Mouse (Mus musculus) forebrain, postnatal 0 days (tissue): Measurements from ENCODE around the gene Commd7. TPM values are rescaled to one million over a fixed set of nuclear protein-coding genes. Genes with fewer than 3 reads are reported as not detected.
"Not testable (repeated sequence)": the region's sequence is repeated elsewhere in the genome, so short reads cannot be mapped to it uniquely, and the experiment has no call there.

Source experiments
- ATAC-seq: fragments of 200-750 bp; cut with Nextera tagmentation; 2 replicates; pipeline ENCODE4 v1.8.0; 2017; ENCODE audit warnings: mild to moderate bottlenecking, moderate library complexity
- DNase-seq: peaks from one replicate; pipeline ENCODE4 v3.0.0-alpha.2; 2015
- H3K27ac ChIP-seq: fragments of 300-500 bp; sonication (generic); 2 replicates; pipeline ENCODE4 v1.5.1; 2014; ENCODE audit warnings: low read depth, mild to moderate bottlenecking, antibody characterized with exemption, low read length, moderate library complexity, mixed read lengths
- H3K27me3 ChIP-seq: fragments of 300-500 bp; sonication (generic); 2 replicates; pipeline ENCODE4 v1.6.1; 2014; ENCODE audit warnings: mild to moderate bottlenecking, low read length, mixed read lengths; ENCODE audit not compliant: insufficient read depth
- H3K36me3 ChIP-seq: fragments of 300-500 bp; sonication (generic); 2 replicates; pipeline ENCODE4 v1.6.1; 2014; ENCODE audit warnings: mild to moderate bottlenecking, moderate library complexity; ENCODE audit not compliant: insufficient read depth
- H3K4me1 ChIP-seq: fragments of 300-500 bp; sonication (generic); 2 replicates; pipeline ENCODE4 v1.6.1; 2014; ENCODE audit warnings: antibody characterized with exemption; ENCODE audit not compliant: insufficient read depth
- H3K4me2 ChIP-seq: fragments of 300-500 bp; sonication (generic); 2 replicates; pipeline ENCODE4 v1.6.1; 2014; ENCODE audit warnings: low read depth, mild to moderate bottlenecking, moderate library complexity
- H3K4me3 ChIP-seq: fragments of 300-500 bp; sonication (generic); 2 replicates; pipeline ENCODE4 v1.5.1; 2014; ENCODE audit warnings: low read depth, low read length, mixed read lengths
- H3K9ac ChIP-seq: fragments of 300-500 bp; sonication (generic); 2 replicates; pipeline ENCODE4 v1.6.1; 2014; ENCODE audit warnings: mild to moderate bottlenecking
- H3K9me3 ChIP-seq: fragments of 300-500 bp; sonication (generic); 2 replicates; pipeline ENCODE4 v1.6.1; 2016; ENCODE audit warnings: low read length
- CTCF ChIP-seq: sonication (generic); IDR thresholded peaks from 2 replicates; pipeline ENCODE4 v1.5.1; 2016; ENCODE audit warnings: antibody characterized with exemption, control low read depth, low read depth
- WGBS: fragments of 180-500 bp; shearing (Covaris S2); extraction: QIAGEN DNeasy Blood & Tissue Kit; methylation state at CpG from one replicate; pipeline ENCODE4 v1.1.7; 2014; 5-methylcytosine and 5-hydroxymethylcytosine counted together
- polyA plus RNA-seq: library from polyadenylated mRNA; unstranded; fragments of >200 nt; fragmentation: Nextera tagmentation; extraction: Ambion mirVana; gene quantifications from 2 replicates; pipeline ENCODE4 v1.2.1, GENCODE M21; 2015
- total RNA-seq: library from RNA; depleted of rRNA; stranded (reverse); fragments of >200 nt; gene quantifications from 2 replicates; pipeline ENCODE4 v1.2.3, GENCODE M21; 2014

Commd7 gene
- total and polyA plus RNA-seq, 2 experiments from 2014 or later: 46.4 to 116 TPM

- H3K4me1 ChIP-seq: no peaks in the 10 kb centered on the region
- TF ChIP-seq CTCF: peak; percentile 90
- 0 out of 2 replicates have a peak, but pooled peaks cover 6% of the 10 kb centered on the region for H3K36me3 ChIP-seq
- no peak overlapping the region for H3K27ac ChIP-seq
- DNase-seq (peak; percentile 81), ATAC-seq (peak; percentile 94)
- H3K4me3 ChIP-seq: no peak overlapping the region
- no peaks in the 10 kb centered on the region for H3K9me3 ChIP-seq
- 55% methylated on average over 7 of the region's 7 CpGs for whole genome bisulfite sequencing
- no peaks in the 10 kb centered on the region for H3K27me3 ChIP-seq
- H3K9ac ChIP-seq: no peak overlapping the region
- H3K4me2 ChIP-seq: no peak overlapping the region
Observed at GRCm38 (mm10) chr2:153668754-153669376, 36.3 kb upstream of the Commd7 start.

GRCm38 (mm10) chr2:153665401-153665800 lies 32.8 kb upstream of the Commd7 start:
- WGBS: 93% methylated on average over 7 of the region's 7 CpGs

GRCm38 (mm10) chr2:153660616-153661015 lies 28.0 kb upstream of the Commd7 start:
- Histone ChIP-seq H3K36me3 (peaks cover 14% of the 10 kb centered on the region), H3K4me1 (no peaks in the 10 kb centered on the region), H3K9ac (no peak overlapping the region), H3K9me3 (no peaks in the 10 kb centered on the region), H3K4me2 (no peak overlapping the region), H3K27me3 (no peaks in the 10 kb centered on the region), H3K4me3 (no peak overlapping the region), H3K27ac (no peak overlapping the region)
- no peak for TF ChIP-seq CTCF
- WGBS: 68% methylated on average over 3 of the region's 3 CpGs
- DNase-seq (no peak), ATAC-seq (no peak)

More at GRCm38 (mm10) chr2:153665401-153665800, 32.8 kb upstream of the Commd7 start:
- Histone ChIP-seq H3K4me3 (no peak overlapping the region), H3K4me2 (no peak overlapping the region), H3K4me1 (no peaks in the 10 kb centered on the region), H3K27ac (no peak overlapping the region), H3K27me3 (no peaks in the 10 kb centered on the region), H3K36me3 (peaks cover 14% of the 10 kb centered on the region), H3K9me3 (no peaks in the 10 kb centered on the region), H3K9ac (no peak overlapping the region)
- DNase-seq (no peak), ATAC-seq (no peak)
- TF ChIP-seq CTCF: no peak

- not testable (repeated sequence) for H3K4me3 ChIP-seq, H3K36me3 ChIP-seq, H3K4me1 ChIP-seq, H3K9me3 ChIP-seq, DNase-seq, H3K4me2 ChIP-seq, H3K9ac ChIP-seq, H3K27ac ChIP-seq, H3K27me3 ChIP-seq, ATAC-seq
- WGBS: 92% methylated on average over 6 of the region's 8 CpGs
Observed at GRCm38 (mm10) chr2:153657659-153658058, 25.1 kb upstream of the Commd7 start.

- ATAC-seq (no peak), DNase-seq (no peak)
- Histone ChIP-seq H3K36me3 (no peaks in the 10 kb centered on the region), H3K4me3 (no peak overlapping the region), H3K27ac (no peak overlapping the region), H3K9ac (no peak overlapping the region), H3K27me3 (no peaks in the 10 kb centered on the region), H3K4me2 (no peak overlapping the region), H3K4me1 (no peaks in the 10 kb centered on the region), H3K9me3 (no peaks in the 10 kb centered on the region)
- 59% methylated on average over 3 of the region's 3 CpGs for whole genome bisulfite sequencing
- TF ChIP-seq CTCF: no peak
Observed at GRCm38 (mm10) chr2:153651681-153652080, 19.1 kb upstream of the Commd7 start.

- Histone ChIP-seq H3K36me3 (no peaks in the 10 kb centered on the region), H3K27me3 (no peaks in the 10 kb centered on the region), H3K4me2 (peak overlapping the region; percentile 89), H3K9ac (peak overlapping the region; percentile 69), H3K27ac (no peak overlapping the region), H3K4me3 (peak overlapping the region; percentile 81), H3K9me3 (no peaks in the 10 kb centered on the region), H3K4me1 (no peaks in the 10 kb centered on the region)
- no peak for DNase-seq
- no peak; the same call in 1 of the 2 replicates for ATAC-seq
- WGBS: 4% methylated on average over 28 of the region's 28 CpGs
- TF ChIP-seq CTCF: no peak
Observed at GRCm38 (mm10) chr2:153650014-153650687, 17.6 kb upstream of the Commd7 start.

- Histone ChIP-seq H3K9me3 (no peaks in the 10 kb centered on the region), H3K4me3 (peak within 1 kb of the TSS; percentile 81), H3K27me3 (no peaks in the 10 kb centered on the region), H3K27ac (no peak within 1 kb of the TSS), H3K36me3 (no peaks in the 10 kb centered on the region), H3K9ac (peak within 1 kb of the TSS; percentile 69), H3K4me2 (peak within 1 kb of the TSS; percentile 89), H3K4me1 (no peaks in the 10 kb centered on the region)
- peak; percentile 39 for TF ChIP-seq CTCF
- ATAC-seq (peak; percentile 95), DNase-seq (peak; percentile 81)
- WGBS: 3% methylated on average over 89 of the region's 93 CpGs
Observed at GRCm38 (mm10) chr2:153649298-153650013, 16.9 kb upstream of the Commd7 start, which contains the start of gene Dnmt3b. TSS of gene Dnmt3b (plus strand) at chr2:153649450.
